Mouse (Mus musculus): ENCODE data around the gene Spc25.

GRCm38 (mm10) chr2:69206523-69206922 lies 529 bp upstream of the Spc25 start:
- no peak for TF ChIP-seq POLR2A (IDR thresholded peaks at IDR 0.05; ENCODE audit: borderline replicate concordance, extremely low read depth, insufficient read depth, insufficient read length, poor library complexity, severe bottlenecking)
- TF ChIP-seq CTCF (IDR thresholded peaks at IDR 0.05; ENCODE audit: borderline replicate concordance, extremely low read depth, insufficient read depth, insufficient read length) = no peak

Data from brain, embryonic 14.5 days (tissue).